Mouse (Mus musculus): ENCODE results near the gene Dkkl1.

- TF ChIP-seq MAX (IDR thresholded peaks at IDR 0.05; ENCODE audit: low read depth), result no peak
- TF ChIP-seq REST (IDR thresholded peaks at IDR 0.05; ENCODE audit: insufficient read depth, insufficient read length), result no peak
- TF ChIP-seq POLR2AphosphoS2 (IDR thresholded peaks at IDR 0.05; ENCODE audit: insufficient read length, low read depth), result no peak
Observed at GRCm38 (mm10) chr7:45158991-45159390, 53.0 kb downstream of the Dkkl1 start.
